Mouse (Mus musculus) cerebellum, postnatal 36 days (tissue): ENCODE results near the gene Elp4.

Experiments
- DNase-seq, 2 experiments: peaks; one replicate each; pipeline ENCODE4 v3.0.0; 2021 to 2022; ENCODE audit warnings: mixed read lengths in 2 of 2

Elp4 gene

GRCm38 (mm10) chr2:105804506-105804905 is 99.9 kb downstream of the Elp4 start:
- DNase-seq, result peak; percentile 35 to 62

DNA sequence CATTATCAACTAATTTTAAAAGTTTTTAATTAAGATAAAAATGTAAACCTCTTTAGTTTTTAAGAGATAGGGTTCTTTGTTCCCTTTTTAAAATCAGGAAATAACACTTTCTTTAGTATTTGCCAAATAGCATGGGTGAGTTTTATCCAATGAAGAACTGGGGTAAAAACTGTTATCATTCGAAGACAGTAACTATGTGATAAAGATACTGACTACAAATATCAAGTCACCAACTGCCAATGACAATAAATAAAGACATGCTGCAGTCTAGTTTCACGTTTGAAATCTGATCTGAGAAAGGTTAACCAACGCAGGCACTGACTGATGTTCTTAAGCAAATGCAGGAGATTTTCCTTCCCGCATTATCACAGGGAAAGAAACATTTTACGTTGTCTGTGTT is 100.9 kb downstream of the Elp4 start:
- no peak for DNase-seq

- DNase-seq, result no peak
Measured at GRCm38 (mm10) chr2:105802902-105803301, 101.5 kb downstream of the Elp4 start.

GRCm38 (mm10) chr2:105801536-105801935 is 102.8 kb downstream of the Elp4 start:
- DNase-seq, result peak in 1 of 2 experiments; percentile 34

DNA sequence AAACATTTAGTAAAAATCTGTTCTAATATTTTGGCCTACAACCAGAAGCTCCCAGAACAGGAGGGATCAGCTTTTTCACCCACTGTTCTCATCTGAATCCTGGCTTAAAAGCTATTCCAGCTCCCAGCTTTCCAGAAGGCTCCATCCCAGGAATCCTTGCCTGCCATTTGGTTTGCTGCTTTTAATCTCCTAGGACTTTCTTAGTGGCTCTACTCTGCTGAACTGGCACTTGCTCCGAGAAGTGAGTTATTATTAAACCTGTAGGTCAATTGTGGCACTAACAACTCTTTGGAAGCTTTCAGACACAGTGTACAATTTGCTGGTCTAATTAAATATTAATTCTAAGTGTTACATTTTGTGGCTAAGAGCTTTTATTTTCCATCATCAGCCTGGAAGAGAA is 103.7 kb downstream of the Elp4 start:
- DNase-seq, result peak; percentile 37 to 63

GRCm38 (mm10) chr2:105799840-105800239 is 104.5 kb downstream of the Elp4 start:
- peak; percentile 83 to 85 for DNase-seq

DNA sequence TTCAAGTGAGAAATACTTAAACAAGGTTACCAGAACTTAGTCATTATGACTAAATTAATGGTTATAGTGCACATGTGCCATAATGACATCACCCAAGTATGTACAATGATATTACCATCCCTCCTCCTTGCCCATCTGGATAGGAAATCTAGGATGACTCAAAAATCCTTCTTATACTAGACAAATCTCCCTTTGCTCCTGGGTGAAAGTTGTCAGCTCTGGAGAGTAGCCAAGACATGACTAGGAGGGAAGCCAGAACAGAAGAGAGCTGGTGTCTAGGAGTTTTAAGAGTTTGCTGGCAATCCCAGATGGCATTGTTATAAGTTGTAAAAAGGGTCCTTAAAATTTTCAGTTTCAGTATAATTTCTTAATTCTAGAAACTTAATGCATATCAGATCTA is 106.5 kb downstream of the Elp4 start:
- no peak for DNase-seq

GRCm38 (mm10) chr2:105796101-105796500 is 108.3 kb downstream of the Elp4 start:
- DNase-seq, result no peak

DNA sequence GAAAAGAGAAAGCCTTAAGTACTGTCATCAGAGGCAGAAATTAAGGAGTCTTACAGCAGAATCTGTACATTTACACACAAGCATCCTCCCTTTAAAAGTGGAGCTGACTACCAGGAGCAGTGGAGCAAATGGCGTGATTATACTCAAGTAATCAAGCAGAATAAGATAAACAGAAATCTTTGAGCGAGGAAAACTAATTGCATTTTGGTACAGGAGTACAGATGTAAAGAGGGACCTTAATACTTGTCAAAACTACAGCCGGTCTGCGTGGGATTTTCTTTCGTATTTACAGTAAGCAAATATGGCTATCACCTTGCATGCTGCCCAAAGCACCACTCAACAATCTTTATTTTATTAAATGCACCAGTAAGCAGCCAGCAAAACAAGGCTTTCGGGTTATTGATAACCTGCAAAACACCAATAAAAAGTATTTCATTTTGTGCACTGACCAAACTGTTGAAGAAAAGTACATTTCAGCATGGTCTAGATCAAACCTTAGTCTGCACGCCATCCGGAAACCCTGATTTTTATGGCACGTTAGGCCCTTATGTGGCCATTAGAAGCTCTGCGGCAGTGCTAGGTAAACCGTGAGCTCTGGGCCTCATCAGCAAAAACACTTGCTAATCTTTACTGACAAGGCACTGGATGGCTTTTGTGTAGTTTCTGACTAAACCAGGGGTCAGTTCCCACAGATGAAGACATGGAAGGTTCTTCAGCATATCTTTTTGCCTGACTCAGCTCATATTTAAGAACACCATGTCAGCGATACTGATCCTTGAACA is 111.8 kb downstream of the Elp4 start:
- DNase-seq, result no peak

- no peak for DNase-seq
Measured at GRCm38 (mm10) chr2:105789936-105790335, 114.4 kb downstream of the Elp4 start.

- no peak for DNase-seq
Measured at GRCm38 (mm10) chr2:105787726-105788125, 116.6 kb downstream of the Elp4 start.

DNA sequence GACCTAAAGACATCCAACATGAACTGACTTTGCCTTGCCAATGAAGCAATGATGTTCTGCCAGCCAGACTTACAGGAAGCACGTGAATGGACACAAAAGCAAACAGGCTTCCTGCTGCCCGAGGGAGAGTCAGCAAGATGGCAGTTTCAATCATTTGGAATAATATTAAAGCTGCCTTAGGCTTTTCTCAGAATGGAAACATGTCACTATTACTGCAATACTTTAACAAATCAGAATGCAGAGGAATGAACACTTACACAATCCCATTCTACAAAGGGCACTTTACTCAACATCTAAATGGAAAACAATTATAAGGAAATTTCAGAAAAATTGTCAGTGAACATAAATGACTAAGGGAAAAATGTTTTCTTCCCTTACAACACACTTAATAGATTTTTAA is 117.4 kb downstream of the Elp4 start:
- DNase-seq, result no peak

GRCm38 (mm10) chr2:105782885-105783284 is 121.5 kb downstream of the Elp4 start:
- DNase-seq, result no peak

- no peak for DNase-seq
Measured at GRCm38 (mm10) chr2:105780739-105781138, 123.6 kb downstream of the Elp4 start.

GRCm38 (mm10) chr2:105779320-105779891 is 125.0 kb downstream of the Elp4 start:
- DNase-seq, result no peak

- no peak for DNase-seq
Measured at GRCm38 (mm10) chr2:105771314-105771713, 133.1 kb downstream of the Elp4 start.

GRCm38 (mm10) chr2:105769747-105770328 is 134.5 kb downstream of the Elp4 start:
- DNase-seq, result no peak

DNA sequence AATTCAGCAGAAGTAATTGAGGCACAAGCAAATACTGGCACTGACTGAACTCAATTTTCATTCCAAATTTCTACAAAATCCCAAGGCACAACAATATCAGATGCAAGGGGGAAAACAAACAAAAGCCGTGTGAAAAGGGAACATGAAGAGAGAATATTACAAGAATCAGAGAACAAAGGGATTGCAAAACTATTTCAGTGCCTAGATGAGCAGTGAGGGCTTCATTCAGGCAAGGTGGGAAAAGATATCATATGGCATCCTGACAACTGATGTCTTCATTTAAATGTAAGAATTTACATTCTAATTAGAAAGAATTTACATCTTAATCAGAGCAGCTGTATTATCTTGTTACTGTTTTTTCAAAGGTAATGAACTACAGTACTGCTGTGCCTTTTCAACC is 150.9 kb downstream of the Elp4 start:
- no peak for DNase-seq

DNA sequence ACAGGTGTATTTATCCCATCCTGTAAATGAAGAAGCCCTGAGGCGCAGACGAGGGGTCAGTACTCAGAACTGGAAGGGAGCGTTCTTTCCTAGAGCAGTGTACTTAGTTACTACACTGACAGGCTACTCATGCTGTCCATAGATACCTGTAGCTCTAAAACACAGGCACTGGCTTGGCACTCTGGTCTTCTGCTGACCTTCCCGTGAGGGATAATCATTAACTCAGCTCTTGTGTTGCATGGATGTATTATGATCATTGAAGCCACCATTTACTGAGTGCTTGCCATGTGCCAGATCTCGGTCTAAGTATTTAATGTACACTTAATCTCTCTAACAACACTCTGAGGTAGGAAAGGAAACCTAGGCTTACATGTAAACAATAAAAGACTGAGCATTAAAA is 155.3 kb downstream of the Elp4 start:
- DNase-seq, result no peak

DNA sequence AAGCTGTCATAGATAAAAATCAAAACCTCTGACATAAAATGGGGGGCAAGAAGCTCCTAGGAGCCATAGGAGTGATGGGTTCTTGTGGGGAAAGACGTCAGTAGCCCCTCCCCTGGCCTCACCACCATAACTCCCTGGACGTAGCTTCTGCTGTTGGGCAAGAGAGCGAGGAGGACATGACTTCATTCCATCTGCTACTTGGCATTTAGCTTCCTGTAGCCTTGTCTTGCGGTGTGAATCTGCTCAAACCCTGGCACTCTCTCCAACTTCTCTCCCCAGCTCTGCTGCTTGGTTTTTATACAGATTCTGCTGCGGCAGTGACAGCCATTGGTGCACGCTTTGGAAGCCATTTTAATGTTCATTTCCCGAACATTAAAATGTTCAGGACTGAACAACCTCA is 157.5 kb downstream of the Elp4 start:
- DNase-seq, result peak; percentile 51 to 53

GRCm38 (mm10) chr2:105736166-105736565 is 168.2 kb downstream of the Elp4 start:
- no peak for DNase-seq

GRCm38 (mm10) chr2:105730704-105731103 is 173.7 kb downstream of the Elp4 start:
- DNase-seq, result no peak

- DNase-seq, result no peak
Measured at GRCm38 (mm10) chr2:105726657-105727056, 177.7 kb downstream of the Elp4 start.

GRCm38 (mm10) chr2:105715409-105716115 is 188.8 kb downstream of the Elp4 start:
- DNase-seq, result no peak
